Mouse (Mus musculus): Measurements from ENCODE around the gene Cep95.

The Cep95 gene

GRCm38 (mm10) chr11:106814601-106815320 is 25.7 kb downstream of the Cep95 start:
- DNase-seq (ENCODE audit: low spot score in 2 of 2) = no peak

- no peak for DNase-seq (ENCODE audit: low spot score in 2 of 2)
Measured at GRCm38 (mm10) chr11:106815331-106815730, 26.3 kb downstream of the Cep95 start.

- no peak for DNase-seq (ENCODE audit: low spot score in 2 of 2)
Measured at GRCm38 (mm10) chr11:106815761-106816160, 26.7 kb downstream of the Cep95 start.

- DNase-seq (ENCODE audit: low spot score in 2 of 2) = no peak
Measured at GRCm38 (mm10) chr11:106816316-106816715, 27.3 kb downstream of the Cep95 start.

GRCm38 (mm10) chr11:106817156-106817555 is 28.1 kb downstream of the Cep95 start:
- no peak for DNase-seq (ENCODE audit: low spot score in 2 of 2)

- DNase-seq (ENCODE audit: low spot score in 2 of 2) = no peak
Measured at GRCm38 (mm10) chr11:106817808-106818207, 28.8 kb downstream of the Cep95 start.

- DNase-seq (ENCODE audit: low spot score in 2 of 2) = no peak
Measured at GRCm38 (mm10) chr11:106818341-106818740, 29.3 kb downstream of the Cep95 start.

GRCm38 (mm10) chr11:106819595-106819994 is 30.5 kb downstream of the Cep95 start:
- no peak for DNase-seq (ENCODE audit: low spot score in 2 of 2)

- no peak for DNase-seq (ENCODE audit: low spot score in 2 of 2)
Measured at GRCm38 (mm10) chr11:106820252-106820651, 31.2 kb downstream of the Cep95 start.

GRCm38 (mm10) chr11:106820972-106821371 is 31.9 kb downstream of the Cep95 start:
- DNase-seq (ENCODE audit: low spot score in 2 of 2) = no peak

- DNase-seq (ENCODE audit: low spot score in 2 of 2) = no peak
Measured at GRCm38 (mm10) chr11:106821397-106821796, 32.3 kb downstream of the Cep95 start.

GRCm38 (mm10) chr11:106822491-106822890 is 33.4 kb downstream of the Cep95 start:
- no peak for DNase-seq (ENCODE audit: low spot score in 2 of 2)

- DNase-seq (ENCODE audit: low spot score in 2 of 2) = peak in 1 of 2 experiments; percentile 72
Measured at GRCm38 (mm10) chr11:106822911-106823310, 33.9 kb downstream of the Cep95 start.

GRCm38 (mm10) chr11:106823741-106824140 is 34.7 kb downstream of the Cep95 start:
- DNase-seq (ENCODE audit: low spot score in 2 of 2) = no peak

- DNase-seq (ENCODE audit: low spot score in 2 of 2) = no peak
Measured at GRCm38 (mm10) chr11:106824403-106824802, 35.4 kb downstream of the Cep95 start.

GRCm38 (mm10) chr11:106828079-106828478 is 39.0 kb downstream of the Cep95 start:
- no peak for DNase-seq (ENCODE audit: low spot score in 2 of 2)

- DNase-seq (ENCODE audit: low spot score in 2 of 2) = no peak
Measured at GRCm38 (mm10) chr11:106842002-106842401, 53.0 kb downstream of the Cep95 start.

GRCm38 (mm10) chr11:106851438-106851837 is 62.4 kb downstream of the Cep95 start:
- DNase-seq (ENCODE audit: low spot score in 2 of 2) = no peak

All from left cerebral cortex, adult 9 months (tissue).